Mouse (Mus musculus) cerebellum, adult 18-20 months (tissue): ENCODE results near the gene Glcci1.

ENCODE experiments used
- DNase-seq, 2 experiments: peaks; one replicate each; pipeline ENCODE4 v3.0.0; 2021

Gene Glcci1

DNA sequence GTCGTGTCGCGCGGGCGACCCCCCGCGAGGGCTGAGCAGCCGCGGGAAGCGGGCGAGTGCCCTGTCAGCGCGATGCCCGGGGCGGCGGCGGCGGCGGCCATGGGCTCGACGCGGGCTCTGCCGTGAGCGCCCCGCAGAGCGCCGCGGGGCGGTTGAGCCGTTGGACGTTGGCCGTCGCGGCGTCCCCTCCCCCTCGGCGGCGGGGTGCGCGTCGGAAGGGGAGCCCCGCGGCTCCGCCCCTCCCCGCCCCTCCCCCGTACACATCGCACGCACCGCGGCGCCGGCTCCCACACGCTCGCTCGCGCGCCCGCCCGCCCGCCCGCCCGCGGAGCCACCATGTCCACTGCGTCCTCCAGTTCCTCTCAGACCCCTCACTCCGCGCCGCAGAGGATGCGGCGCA lies at the start of gene Glcci1:
Gene Glcci1 (plus strand): TSS at position 50 of the 400 bp plus-strand sequence.
- DNase-seq, result peak; percentile 73 to 88

GRCm38 (mm10) chr6:8462447-8462846 lies 47.0 kb upstream of the Glcci1 start:
- DNase-seq, result no peak

GRCm38 (mm10) chr6:8465388-8465787 lies 44.0 kb upstream of the Glcci1 start:
- no peak for DNase-seq

- no peak for DNase-seq
Observed at GRCm38 (mm10) chr6:8465985-8466384, 43.4 kb upstream of the Glcci1 start.

GRCm38 (mm10) chr6:8467667-8468337 lies 41.6 kb upstream of the Glcci1 start:
- no peak for DNase-seq

- no peak for DNase-seq
Observed at GRCm38 (mm10) chr6:8469918-8470317, 39.5 kb upstream of the Glcci1 start.

DNA sequence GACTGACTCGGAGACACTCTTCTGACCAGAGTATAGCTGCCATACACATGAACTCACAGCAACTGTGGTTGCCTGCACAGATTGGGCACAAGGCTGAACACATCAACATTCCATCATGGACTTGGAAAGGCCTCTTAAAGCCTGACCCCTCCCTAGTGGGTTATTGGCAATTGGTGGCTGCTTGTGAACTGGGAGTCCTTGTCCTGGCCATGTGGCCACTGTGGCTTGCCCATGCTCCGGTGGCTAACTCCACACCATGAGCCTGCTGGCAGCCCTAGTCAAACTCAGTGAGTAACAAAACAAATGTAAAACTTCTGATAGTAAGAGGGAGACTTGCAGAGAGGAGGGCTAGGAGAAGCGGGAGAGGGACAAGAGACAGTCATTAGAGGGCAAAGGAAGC lies 37.3 kb upstream of the Glcci1 start:
- no peak for DNase-seq

DNA sequence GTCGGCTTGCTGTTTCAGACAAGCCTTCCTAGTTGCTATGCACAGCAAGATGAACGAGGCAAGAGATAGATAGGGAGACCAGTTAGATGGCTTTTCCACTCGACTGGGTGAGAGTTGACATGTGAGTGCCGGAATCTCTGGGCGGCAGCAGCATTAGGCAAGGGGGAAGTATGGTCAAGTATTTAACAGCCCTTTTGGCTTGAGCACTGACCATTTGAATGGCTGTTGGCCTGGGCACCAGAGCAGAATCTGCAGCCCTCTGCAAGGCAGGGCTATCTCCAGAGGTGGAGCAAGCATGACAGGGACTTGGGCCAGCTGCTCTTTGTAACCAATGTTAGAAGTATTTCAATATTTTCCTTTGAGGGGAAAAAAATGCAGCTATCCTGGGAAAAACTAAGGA lies 36.5 kb upstream of the Glcci1 start:
- no peak for DNase-seq

GRCm38 (mm10) chr6:8473498-8473897 lies 35.9 kb upstream of the Glcci1 start:
- no peak for DNase-seq

DNA sequence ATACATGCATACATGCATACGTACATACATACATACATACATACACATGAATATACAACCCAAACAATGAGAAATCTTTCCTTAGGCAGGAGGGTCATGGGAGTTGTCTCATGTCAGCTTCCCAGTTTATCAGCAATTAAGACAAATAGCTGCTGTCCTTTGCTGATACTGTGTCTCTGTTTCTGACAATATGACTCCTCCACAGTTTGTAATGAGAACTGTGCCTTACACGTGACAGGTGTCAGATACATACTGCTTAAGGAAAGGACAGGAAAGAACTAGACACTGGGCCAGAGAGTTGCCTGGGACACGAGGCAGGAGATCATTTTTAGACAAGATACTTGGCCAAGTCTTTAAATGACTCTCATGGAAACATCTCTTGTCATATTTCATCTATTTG lies 35.1 kb upstream of the Glcci1 start:
- no peak for DNase-seq

DNA sequence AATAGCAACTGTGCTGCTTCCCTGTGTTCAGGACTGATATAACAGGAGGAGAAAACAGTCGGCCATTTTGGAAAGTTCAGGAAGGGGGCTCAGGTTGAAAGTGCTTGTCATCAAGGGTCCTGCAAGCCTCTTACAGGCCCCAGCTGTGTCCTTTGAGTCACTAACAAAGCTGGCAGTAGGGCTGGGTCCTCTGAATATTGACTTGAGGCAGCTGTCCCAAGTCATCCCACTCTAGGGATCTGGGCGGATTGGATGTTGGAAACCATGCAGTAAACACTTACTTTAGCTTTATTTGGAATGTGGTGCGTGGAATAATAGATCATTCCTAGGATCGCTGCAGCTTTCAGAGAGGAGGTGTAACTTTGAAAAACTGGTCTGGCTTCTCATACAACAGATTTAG lies 34.6 kb upstream of the Glcci1 start:
- no peak for DNase-seq

DNA sequence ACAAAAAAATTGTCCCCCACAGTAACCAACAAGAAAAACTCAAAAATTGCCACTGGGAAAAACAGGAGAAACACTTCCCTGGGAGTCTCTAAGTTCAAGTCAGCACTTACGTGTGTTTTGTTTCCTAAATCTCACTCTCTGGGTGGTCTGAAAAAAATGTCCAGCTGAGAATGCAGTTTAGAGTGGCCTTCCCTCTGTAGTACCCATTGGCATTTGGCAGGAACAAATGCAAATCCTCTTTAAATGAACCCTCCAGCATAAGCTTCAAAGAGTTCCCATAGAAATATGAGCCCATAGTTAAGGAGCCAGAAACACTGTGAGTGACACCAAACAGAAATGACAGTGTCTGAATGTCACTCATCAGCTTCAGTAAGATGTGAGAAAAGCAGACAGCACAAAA lies 30.2 kb upstream of the Glcci1 start:
- no peak for DNase-seq

- no peak for DNase-seq
Observed at GRCm38 (mm10) chr6:8484437-8485275, 24.7 kb upstream of the Glcci1 start.

GRCm38 (mm10) chr6:8485414-8486175 lies 23.8 kb upstream of the Glcci1 start:
- no peak for DNase-seq

DNA sequence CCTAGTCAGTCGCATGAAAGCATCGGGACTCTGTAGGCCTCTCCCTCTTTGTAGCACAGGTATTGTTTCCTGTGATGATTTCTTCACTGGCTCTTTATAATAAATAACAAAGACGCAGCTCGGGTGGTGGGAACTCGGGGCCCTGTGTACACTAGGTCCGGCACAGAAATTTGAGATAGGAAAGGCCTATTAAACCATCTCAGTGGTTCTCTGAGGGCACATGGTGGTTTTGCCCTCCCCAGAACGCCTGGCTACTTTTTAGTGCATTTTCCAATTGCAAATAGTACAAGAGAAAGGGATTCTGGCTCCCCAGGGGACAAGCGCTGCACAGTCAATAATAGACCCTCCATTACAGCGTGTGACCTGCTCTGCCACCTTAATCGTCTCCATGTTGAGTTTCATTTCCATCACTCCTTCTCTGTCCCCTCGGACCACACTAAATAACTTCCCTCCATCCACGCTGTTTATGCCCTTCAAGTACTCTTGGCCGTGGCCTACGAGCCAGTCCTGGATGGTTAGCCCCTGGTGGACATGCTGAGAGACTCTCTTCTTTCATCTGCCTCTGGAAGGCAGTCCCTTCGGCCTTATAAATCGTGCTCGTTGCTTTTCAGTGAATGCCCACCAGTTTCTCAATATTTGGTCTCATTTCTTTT lies 22.9 kb upstream of the Glcci1 start:
- DNase-seq, result no peak

GRCm38 (mm10) chr6:8487044-8487853 lies 22.2 kb upstream of the Glcci1 start:
- DNase-seq, result no peak

- DNase-seq, result no peak
Observed at GRCm38 (mm10) chr6:8488249-8488648, 21.2 kb upstream of the Glcci1 start.

DNA sequence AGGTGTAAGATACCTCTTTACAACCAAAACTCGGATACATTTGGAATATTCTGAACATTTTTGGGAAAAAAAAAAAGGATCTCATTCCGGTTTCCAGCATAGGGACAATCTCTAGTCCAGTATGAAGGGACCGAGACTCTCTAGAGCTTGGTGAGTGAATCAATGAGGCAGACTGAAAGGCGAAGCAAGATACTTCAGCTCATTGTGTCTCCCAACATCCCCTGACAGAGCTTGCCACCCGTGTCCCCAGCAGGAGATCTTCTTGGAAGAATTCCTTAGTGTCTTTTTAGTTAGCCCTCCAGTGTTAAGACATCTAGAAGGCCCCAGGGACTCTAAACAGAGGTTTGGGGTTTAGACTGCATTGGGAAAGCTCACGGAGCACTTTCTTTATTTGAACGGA lies 20.1 kb upstream of the Glcci1 start:
- no peak for DNase-seq

GRCm38 (mm10) chr6:8489938-8490585 lies 19.3 kb upstream of the Glcci1 start:
- no peak for DNase-seq

DNA sequence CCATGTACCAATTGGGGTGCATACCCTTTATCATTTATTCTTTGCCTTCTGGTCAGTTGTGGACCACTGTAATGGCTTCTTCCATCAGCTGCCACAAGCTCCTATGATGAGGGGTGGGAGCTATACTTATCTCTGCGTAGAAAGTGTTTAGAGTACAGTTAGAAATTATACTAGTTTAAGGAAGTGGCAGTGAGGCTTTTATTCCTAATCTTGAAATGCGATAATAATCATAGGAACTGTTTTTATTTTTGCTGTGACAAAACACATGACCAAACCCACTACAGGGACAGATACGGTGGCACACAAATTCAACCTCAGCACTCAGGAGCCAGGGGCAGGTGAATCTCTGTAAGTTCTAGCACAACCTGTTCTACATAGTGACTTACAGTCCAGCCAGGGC lies 17.2 kb upstream of the Glcci1 start:
- no peak for DNase-seq

DNA sequence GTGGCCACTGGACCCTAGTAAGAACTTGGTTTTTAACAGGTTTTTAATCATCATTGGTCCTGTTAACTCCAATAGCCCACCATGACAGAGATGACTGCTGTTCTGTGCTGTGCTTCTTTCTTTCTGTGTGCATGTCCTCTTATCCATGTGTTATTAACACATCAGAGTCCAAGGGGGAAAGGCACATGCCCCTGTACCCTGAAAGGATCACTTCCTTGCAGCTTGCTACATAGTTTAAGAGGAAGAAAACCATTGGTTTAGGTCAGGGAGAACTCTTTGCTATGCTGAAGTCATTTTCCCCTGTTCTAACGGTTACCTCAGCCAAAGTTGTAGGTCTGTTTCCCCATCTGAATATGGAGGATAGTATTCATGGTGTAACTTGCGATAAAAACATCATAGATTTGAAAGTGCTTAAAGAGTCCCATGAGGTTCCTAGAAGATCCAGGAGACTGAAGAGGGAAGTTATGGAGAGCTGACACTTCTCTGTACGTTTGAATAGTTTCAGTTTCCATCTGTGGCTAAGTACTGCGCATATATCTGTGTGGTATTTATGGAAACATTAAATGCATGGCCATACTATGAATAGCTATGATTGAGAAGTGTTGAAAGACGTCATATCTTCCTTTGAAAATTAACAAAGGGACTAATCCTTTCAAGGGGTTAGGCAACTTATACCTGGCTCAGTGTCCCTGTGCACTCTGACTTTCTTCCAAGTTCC lies 14.1 kb upstream of the Glcci1 start:
- no peak for DNase-seq
